Mouse (Mus musculus) erythroblast, embryonic 14.5 days (primary cell): Measurements from ENCODE around the gene Polk.

Experiments
- GATA1 ChIP-seq: IDR thresholded peaks from 2 replicates; pipeline ENCODE4 v1.6.1; 2012; ENCODE audit warnings: low read length, inconsistent platforms, mixed read lengths
- TAL1 ChIP-seq: IDR thresholded peaks from 3 replicates; pipeline ENCODE4 v1.6.1; 2012; ENCODE audit warnings: low read length, inconsistent platforms, mixed read lengths

DNA sequence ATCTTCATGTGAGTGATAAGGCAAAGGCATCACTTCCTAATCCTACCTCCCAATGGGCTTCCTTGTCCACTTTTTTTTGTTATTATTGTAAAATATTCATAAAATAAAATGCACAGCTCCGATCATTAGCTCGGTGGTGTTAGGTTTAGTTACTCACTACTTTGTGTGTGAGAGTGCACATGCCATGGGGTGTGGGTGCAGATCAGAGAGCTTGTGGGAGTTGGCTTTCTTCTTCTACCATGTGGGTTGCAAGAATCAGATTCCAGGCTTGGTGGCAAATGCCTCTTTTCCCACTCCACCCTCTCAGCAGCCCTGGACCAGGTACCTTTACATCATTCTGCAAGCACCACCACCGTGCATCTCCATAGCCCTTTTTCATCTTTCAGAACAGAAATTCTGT lies 89.8 kb downstream of the Polk start:
- no peak for TF ChIP-seq TAL1
- no peak for TF ChIP-seq GATA1
